Mouse (Mus musculus) small intestine, adult 10 weeks (tissue): ENCODE results near the gene Gm9857. TPM values are rescaled to one million over a fixed set of nuclear protein-coding genes. Genes with fewer than 3 reads are reported as not detected.

ENCODE experiments used
- polyA plus RNA-seq: library from polyadenylated mRNA; stranded (reverse); fragments of 350-450 nt; fragmentation: Illumina TruSeq; extraction: RNeasy Lipid Tissue Mini Kit (QIAGEN cat#74804); gene quantifications from one replicate; pipeline ENCODE4 v1.2.3, GENCODE M21; 2014; ENCODE audit warnings: low replicate concordance

Gene Gm9857
- not detected for polyA plus RNA-seq

GRCm38 (mm10) chr3:108940001-108940633 is at the start of gene Gm9857:
TSS of gene Gm9857 (minus strand) at chr3:108940445.

GRCm38 (mm10) chr3:108939573-108939972 is 672 bp downstream of the Gm9857 start, which contains the start of gene Henmt1:
TSS of gene Henmt1 (plus strand) at chr3:108939873.

GRCm38 (mm10) chr3:108911548-108912413 is 28.5 kb downstream of the Gm9857 start, which contains the start of gene Prpf38b:
TSS of gene Prpf38b (minus strand) at chr3:108911727.

Other genes with a start within 250 kb of the Gm9857 start
- gene Gpsm2, start 218.1 kb downstream of the Gm9857 start, polyA plus RNA-seq, result 43.4 TPM
- gene Aknad1, start 200.8 kb downstream of the Gm9857 start, polyA plus RNA-seq, result not detected
- gene Stxbp3, start 99.9 kb downstream of the Gm9857 start, polyA plus RNA-seq, result 195 TPM
- not detected for gene Fndc7, start 50.4 kb downstream of the Gm9857 start, polyA plus RNA-seq
- 248 TPM for gene Prpf38b, start 28.7 kb downstream of the Gm9857 start, polyA plus RNA-seq
- gene Henmt1, start 572 bp downstream of the Gm9857 start, polyA plus RNA-seq, result not detected
- 13.7 TPM for gene Fam102b, start 87.2 kb upstream of the Gm9857 start, polyA plus RNA-seq
- gene Slc25a54, start 140.0 kb upstream of the Gm9857 start, polyA plus RNA-seq, result not detected
- gene Slc25a24, start 182.7 kb upstream of the Gm9857 start, polyA plus RNA-seq, result 248 TPM